Mouse (Mus musculus) embryonic facial prominence, embryonic 10.5 days (tissue): ENCODE results near the gene Mgat3. TPM values are rescaled to one million over a fixed set of nuclear protein-coding genes. Genes with fewer than 3 reads are reported as not detected.

Experiments used
- DNase-seq: peaks from one replicate; pipeline ENCODE4 v3.0.0-alpha.2; 2017; ENCODE audit warnings: low spot score
- H3K27ac ChIP-seq: fragments of 300-500 bp; sonication (generic); replicated peaks from 2 replicates; pipeline ENCODE4 v1.5.1; 2016; ENCODE audit warnings: mild to moderate bottlenecking
- H3K27me3 ChIP-seq: fragments of 300-500 bp; sonication (generic); replicated peaks from 2 replicates; pipeline ENCODE4 v1.6.1; 2016; ENCODE audit warnings: low read depth, mild to moderate bottlenecking; ENCODE audit not compliant: poor library complexity, severe bottlenecking
- H3K36me3 ChIP-seq: fragments of 300-500 bp; sonication (generic); replicated peaks from 2 replicates; pipeline ENCODE4 v1.6.1; 2016; ENCODE audit warnings: mild to moderate bottlenecking, moderate library complexity
- H3K4me1 ChIP-seq: fragments of 300-500 bp; sonication (generic); 2 replicates; pipeline ENCODE4 v1.6.1; 2016
- H3K4me3 ChIP-seq: fragments of 300-500 bp; sonication (generic); 2 replicates; pipeline ENCODE4 v1.5.1; 2016; ENCODE audit warnings: mild to moderate bottlenecking, moderate library complexity
- H3K9me3 ChIP-seq: fragments of 300-500 bp; sonication (generic); 2 replicates; pipeline ENCODE4 v1.6.1; 2016; ENCODE audit warnings: mild to moderate bottlenecking
- WGBS: fragments of 180-500 bp; shearing (Covaris S2); methylation state at CpG from one replicate; pipeline ENCODE4 v1.1.7; 2016; 5-methylcytosine and 5-hydroxymethylcytosine counted together
- polyA plus RNA-seq: library from polyadenylated mRNA; unstranded; fragments of >200 nt; fragmentation: Nextera tagmentation; extraction: Ambion mirVana; gene quantifications from 2 replicates; pipeline ENCODE4 v1.2.1, GENCODE M21; 2016

Gene Mgat3
- polyA plus RNA-seq, 1 experiment from 2014 or later: 7.6 TPM

GRCm38 (mm10) chr15:80248596-80248995 is 75.1 kb downstream of the Mgat3 start:
- H3K27ac ChIP-seq: no peak overlapping the region
- no peaks in the 10 kb centered on the region for H3K27me3 ChIP-seq
- H3K36me3 ChIP-seq: peaks cover 91% of the 10 kb centered on the region
- WGBS: 96% methylated on average over 1 of the region's 1 CpGs
- H3K4me1 ChIP-seq: peaks cover 11% of the 10 kb centered on the region
- no peak for DNase-seq
- H3K9me3 ChIP-seq: no peaks in the 10 kb centered on the region
- no peak overlapping the region for H3K4me3 ChIP-seq

- H3K27me3 ChIP-seq: no peaks in the 10 kb centered on the region
- no peak for DNase-seq
- WGBS: 94% methylated on average over 10 of the region's 10 CpGs
- no peak overlapping the region for H3K27ac ChIP-seq
- no peaks in the 10 kb centered on the region for H3K9me3 ChIP-seq
- H3K4me1 ChIP-seq: peaks cover 22% of the 10 kb centered on the region
- peaks cover 80% of the 10 kb centered on the region for H3K36me3 ChIP-seq
- H3K4me3 ChIP-seq: no peak overlapping the region
Measured at GRCm38 (mm10) chr15:80249672-80250071, 76.2 kb downstream of the Mgat3 start.

- H3K4me3 ChIP-seq: no peak overlapping the region
- peaks cover 74% of the 10 kb centered on the region for H3K36me3 ChIP-seq
- no peaks in the 10 kb centered on the region for H3K27me3 ChIP-seq
- peaks cover 22% of the 10 kb centered on the region for H3K4me1 ChIP-seq
- H3K27ac ChIP-seq: no peak overlapping the region
- DNase-seq: no peak
- no peaks in the 10 kb centered on the region for H3K9me3 ChIP-seq
- 93% methylated on average over 6 of the region's 6 CpGs for WGBS
Measured at GRCm38 (mm10) chr15:80250586-80250985, 77.1 kb downstream of the Mgat3 start.

GRCm38 (mm10) chr15:80253530-80253929 is 80.0 kb downstream of the Mgat3 start:
- peak; percentile 40 for DNase-seq
- Histone ChIP-seq H3K9me3 (no peaks in the 10 kb centered on the region), H3K4me1 (peaks cover 45% of the 10 kb centered on the region), H3K27me3 (no peaks in the 10 kb centered on the region), H3K4me3 (0 out of 2 replicates have a peak overlapping the region, but pooled peaks have one; percentile 100), H3K36me3 (peaks cover 73% of the 10 kb centered on the region), H3K27ac (peak overlapping the region; percentile 100)
- WGBS: 26% methylated on average over 2 of the region's 2 CpGs

- Histone ChIP-seq H3K27me3 (no peaks in the 10 kb centered on the region), H3K4me3 (peak overlapping the region; percentile 100), H3K27ac (peak overlapping the region; percentile 100), H3K4me1 (peaks cover 48% of the 10 kb centered on the region), H3K9me3 (no peaks in the 10 kb centered on the region), H3K36me3 (peaks cover 73% of the 10 kb centered on the region)
- WGBS: 57% methylated on average over 6 of the region's 6 CpGs
- DNase-seq: no peak
Measured at GRCm38 (mm10) chr15:80254207-80254606, 80.7 kb downstream of the Mgat3 start.

- H3K27me3 ChIP-seq: no peaks in the 10 kb centered on the region
- peaks cover 54% of the 10 kb centered on the region for H3K4me1 ChIP-seq
- H3K27ac ChIP-seq: peak within 1 kb of the TSS; percentile 100
- H3K4me3 ChIP-seq: peak within 1 kb of the TSS; percentile 100
- peak; percentile 98 for DNase-seq
- WGBS: under 1% methylated on average over 62 of the region's 62 CpGs
- H3K36me3 ChIP-seq: peaks cover 73% of the 10 kb centered on the region
- no peaks in the 10 kb centered on the region for H3K9me3 ChIP-seq
Measured at GRCm38 (mm10) chr15:80254847-80255645, 81.5 kb downstream of the Mgat3 start, which contains the start of gene Atf4. Gene Atf4 (plus strand): TSS chr15:80255184.

GRCm38 (mm10) chr15:80255646-80256121 is 82.2 kb downstream of the Mgat3 start:
- Histone ChIP-seq H3K27me3 (no peaks in the 10 kb centered on the region), H3K27ac (peak overlapping the region; percentile 100), H3K4me1 (peaks cover 59% of the 10 kb centered on the region), H3K36me3 (peaks cover 73% of the 10 kb centered on the region), H3K4me3 (peak overlapping the region; percentile 100), H3K9me3 (no peaks in the 10 kb centered on the region)
- WGBS: under 1% methylated on average over 51 of the region's 51 CpGs
- peak; percentile 91 for DNase-seq

GRCm38 (mm10) chr15:80256242-80256641 is 82.7 kb downstream of the Mgat3 start:
- no peaks in the 10 kb centered on the region for H3K27me3 ChIP-seq
- H3K36me3 ChIP-seq: peaks cover 73% of the 10 kb centered on the region
- H3K4me3 ChIP-seq: peak overlapping the region; percentile 100
- WGBS: 10% methylated on average over 16 of the region's 16 CpGs
- H3K27ac ChIP-seq: peak overlapping the region; percentile 100
- peaks cover 59% of the 10 kb centered on the region for H3K4me1 ChIP-seq
- DNase-seq: peak; percentile 24
- H3K9me3 ChIP-seq: no peaks in the 10 kb centered on the region

- H3K36me3 ChIP-seq: peaks cover 73% of the 10 kb centered on the region
- H3K4me1 ChIP-seq: peaks cover 59% of the 10 kb centered on the region
- no peaks in the 10 kb centered on the region for H3K9me3 ChIP-seq
- H3K4me3 ChIP-seq: peak overlapping the region; percentile 100
- WGBS: 68% methylated on average over 12 of the region's 12 CpGs
- no peaks in the 10 kb centered on the region for H3K27me3 ChIP-seq
- no peak for DNase-seq
- H3K27ac ChIP-seq: peak overlapping the region; percentile 100
Measured at GRCm38 (mm10) chr15:80256656-80257601, 83.4 kb downstream of the Mgat3 start.

- Histone ChIP-seq H3K27me3 (no peaks in the 10 kb centered on the region), H3K4me1 (peaks cover 64% of the 10 kb centered on the region), H3K36me3 (peaks cover 73% of the 10 kb centered on the region), H3K4me3 (peak overlapping the region; percentile 100), H3K27ac (peak overlapping the region; percentile 61; the same call in 1 of the 2 replicates), H3K9me3 (no peaks in the 10 kb centered on the region)
- no peak for DNase-seq
- 34% methylated on average over 4 of the region's 4 CpGs for WGBS
Measured at GRCm38 (mm10) chr15:80257602-80258239, 84.2 kb downstream of the Mgat3 start.

GRCm38 (mm10) chr15:80258240-80259170 is 85.0 kb downstream of the Mgat3 start:
- Histone ChIP-seq H3K4me1 (peaks cover 64% of the 10 kb centered on the region), H3K4me3 (peak overlapping the region; percentile 28; the same call in 1 of the 2 replicates), H3K27me3 (no peaks in the 10 kb centered on the region), H3K36me3 (peaks cover 68% of the 10 kb centered on the region), H3K27ac (peak overlapping the region; percentile 61; the same call in 1 of the 2 replicates), H3K9me3 (no peaks in the 10 kb centered on the region)
- DNase-seq: peak; percentile 40
- WGBS: 63% methylated on average over 11 of the region's 11 CpGs
